Mouse (Mus musculus) thymus, postnatal 14 days (tissue): Measurements from ENCODE around the gene Dusp10.

Experiments used
- DNase-seq: peaks from one replicate; pipeline ENCODE4 v3.0.0; 2021

Gene Dusp10

DNA sequence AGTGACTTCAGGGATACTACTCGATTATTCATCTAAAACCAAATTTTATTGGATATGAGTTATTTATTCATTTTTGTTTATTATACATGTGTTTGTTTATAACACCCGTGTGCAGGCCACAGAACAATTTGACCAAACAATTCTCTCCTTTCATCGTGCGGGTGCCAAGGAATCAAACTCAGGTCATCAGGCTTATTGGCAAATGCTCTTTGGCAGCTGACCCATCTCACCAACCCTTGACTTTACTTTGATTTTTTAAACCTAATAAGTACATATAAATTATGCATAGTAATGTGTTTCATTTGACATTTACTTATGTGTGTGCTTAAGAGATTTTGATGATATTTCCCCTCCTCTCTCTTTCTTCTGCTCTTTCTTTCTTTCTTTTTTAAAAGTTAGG lies 94.3 kb downstream of the Dusp10 start:
- DNase-seq = no peak

DNA sequence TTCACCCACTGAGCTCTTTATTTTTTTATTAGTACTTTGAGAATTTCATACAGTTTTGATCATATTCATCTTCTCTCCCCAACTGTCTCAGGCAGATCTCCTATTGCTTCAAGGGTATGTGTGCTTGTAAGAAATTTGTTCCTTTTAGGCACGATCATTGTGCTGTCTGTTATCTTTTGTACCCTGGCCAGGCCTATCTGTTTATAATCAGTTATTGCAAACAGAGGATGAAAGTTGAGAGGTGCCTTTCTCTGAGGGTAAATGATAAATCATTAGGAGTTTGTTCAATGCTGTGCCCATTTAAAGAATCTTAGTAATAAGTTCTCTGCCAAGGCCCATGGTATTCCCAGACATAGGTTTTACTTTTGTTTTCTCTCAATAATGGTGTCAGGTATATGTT lies 95.2 kb downstream of the Dusp10 start:
- no peak for DNase-seq

DNA sequence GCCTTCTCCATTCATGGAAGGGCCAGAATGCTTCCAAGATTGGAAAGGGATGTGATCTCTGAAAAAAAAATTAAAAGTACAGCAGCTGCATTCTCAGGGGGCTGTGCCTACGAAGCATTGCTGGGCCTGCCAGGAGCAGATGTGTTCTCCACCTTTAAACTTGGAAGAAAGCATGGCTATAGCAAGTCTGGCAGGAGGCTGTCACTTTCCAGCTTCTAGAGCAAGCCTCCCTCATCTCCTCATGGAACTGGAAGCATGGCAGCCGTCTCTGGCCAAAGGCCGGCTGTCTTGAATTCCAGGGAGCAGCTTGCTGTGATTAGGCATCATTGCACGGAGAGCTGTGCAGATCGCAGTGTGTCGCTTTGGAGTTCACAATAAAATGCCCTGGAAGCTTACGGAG lies 104.5 kb downstream of the Dusp10 start:
- peak; percentile 37 for DNase-seq

DNA sequence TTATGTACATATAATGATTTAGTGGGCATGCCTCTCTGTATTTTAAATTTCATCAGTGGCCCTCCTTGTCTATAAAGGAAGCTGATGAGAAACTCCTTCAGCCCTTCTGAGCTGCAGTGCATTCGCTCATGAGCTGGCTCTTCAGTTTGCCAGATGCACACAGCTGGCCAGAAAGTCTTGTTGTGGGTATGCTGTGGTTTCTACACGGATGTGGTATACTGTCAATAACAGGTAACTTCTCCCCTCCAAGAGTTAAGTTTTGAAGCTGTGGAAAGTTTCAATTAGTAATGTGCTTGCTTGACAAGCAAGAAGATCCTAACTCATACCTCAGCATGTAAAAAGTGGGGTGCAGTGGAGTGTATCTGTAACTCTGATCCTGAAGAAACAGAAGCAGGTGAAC lies 104.9 kb downstream of the Dusp10 start:
- DNase-seq = peak; percentile 82

DNA sequence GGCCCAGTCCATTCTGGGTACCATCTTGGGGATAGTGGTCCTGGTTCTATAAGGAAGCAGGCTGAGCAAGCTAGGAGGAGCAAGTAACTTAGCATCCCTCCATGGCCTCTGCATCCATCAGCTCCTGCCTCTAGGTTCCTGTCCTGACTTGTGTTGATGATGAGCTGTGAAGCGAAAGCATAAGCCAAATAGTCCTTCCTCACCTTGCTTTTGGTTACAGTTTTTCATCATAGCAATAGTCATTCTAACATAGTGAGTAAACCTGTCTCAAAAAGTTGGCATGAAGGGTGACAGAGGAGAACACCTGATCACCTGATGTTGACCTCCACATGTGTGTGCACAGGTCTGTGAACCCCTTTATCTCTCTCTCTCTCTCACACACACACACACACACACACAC lies 105.5 kb downstream of the Dusp10 start:
- peak; percentile 38 for DNase-seq
